Mouse (Mus musculus) layer of hippocampus, adult 2 months (tissue): Measurements from ENCODE around the gene Tmco4. TPM values are rescaled to one million over a fixed set of nuclear protein-coding genes. Genes with fewer than 3 reads are reported as not detected.

Source experiments
- DNase-seq, 2 experiments: peaks; one replicate each; pipeline ENCODE4 v3.0.0; 2022; ENCODE audit warnings: low spot score in 2 of 2
- H3K27ac ChIP-seq: fragments of 200-600 bp; 2 replicates; pipeline ENCODE4 v1.8.1; 2022
- H3K4me3 ChIP-seq: fragments of 200-600 bp; 2 replicates; pipeline ENCODE4 v1.8.1; 2022; ENCODE audit warnings: mild to moderate bottlenecking
- CTCF ChIP-seq: fragments of 200-600 bp; conservative IDR thresholded peaks from 2 replicates; pipeline ENCODE4 v1.8.1; 2022; ENCODE audit warnings: antibody characterized with exemption, mild to moderate bottlenecking, moderate library complexity
- total RNA-seq, 2 experiments: library from RNA; stranded (reverse); gene quantifications; 2 replicates each; pipeline ENCODE4 v1.2.3; 2021

Gene Tmco4
- total RNA-seq, 2 experiments from 2014 or later, result 1.6 to 4.2 TPM

- no peak for TF ChIP-seq CTCF
- Histone ChIP-seq H3K4me3 (no peak overlapping the region), H3K27ac (no peak overlapping the region)
- no peak for DNase-seq
Observed at GRCm38 (mm10) chr4:139011201-139011702, 38.6 kb downstream of the Tmco4 start.

- no peak for TF ChIP-seq CTCF
- Histone ChIP-seq H3K4me3 (no peak overlapping the region), H3K27ac (no peak overlapping the region)
- DNase-seq, result no peak
Observed at GRCm38 (mm10) chr4:139013281-139013680, 40.6 kb downstream of the Tmco4 start.

- Histone ChIP-seq H3K4me3 (no peak overlapping the region), H3K27ac (no peak overlapping the region)
- TF ChIP-seq CTCF, result peak; percentile 55
- no peak for DNase-seq
Observed at GRCm38 (mm10) chr4:139014793-139015192, 42.1 kb downstream of the Tmco4 start.

GRCm38 (mm10) chr4:139018388-139018787 is 45.7 kb downstream of the Tmco4 start:
- no peak for DNase-seq
- Histone ChIP-seq H3K4me3 (no peak overlapping the region), H3K27ac (no peak overlapping the region)
- TF ChIP-seq CTCF, result no peak

- no peak for TF ChIP-seq CTCF
- DNase-seq, result no peak
- peak overlapping the region; percentile 18; the same call in 1 of the 2 replicates for H3K27ac ChIP-seq
- no peak overlapping the region for H3K4me3 ChIP-seq
Observed at GRCm38 (mm10) chr4:139018976-139019375, 46.3 kb downstream of the Tmco4 start.

- DNase-seq, result no peak
- no peak overlapping the region for H3K4me3 ChIP-seq
- no peak for TF ChIP-seq CTCF
- no peak overlapping the region for H3K27ac ChIP-seq
Observed at GRCm38 (mm10) chr4:139019413-139019812, 46.7 kb downstream of the Tmco4 start.

- no peak for DNase-seq
- TF ChIP-seq CTCF, result no peak
- Histone ChIP-seq H3K27ac (no peak overlapping the region), H3K4me3 (no peak overlapping the region)
Observed at GRCm38 (mm10) chr4:139020385-139020784, 47.7 kb downstream of the Tmco4 start.

- peak; percentile 45 to 81 for DNase-seq
- Histone ChIP-seq H3K4me3 (no peak overlapping the region), H3K27ac (peak overlapping the region; percentile 79)
- no peak for TF ChIP-seq CTCF
Observed at GRCm38 (mm10) chr4:139024379-139024778, 51.7 kb downstream of the Tmco4 start.

- DNase-seq, result no peak
- H3K4me3 ChIP-seq, result no peak overlapping the region
- H3K27ac ChIP-seq, result no peak overlapping the region
- no peak for TF ChIP-seq CTCF
Observed at GRCm38 (mm10) chr4:139030675-139031074, 58.0 kb downstream of the Tmco4 start.

GRCm38 (mm10) chr4:139032521-139032920 is 59.8 kb downstream of the Tmco4 start:
- DNase-seq, result no peak
- H3K27ac ChIP-seq, result no peak overlapping the region
- H3K4me3 ChIP-seq, result no peak overlapping the region
- TF ChIP-seq CTCF, result no peak

GRCm38 (mm10) chr4:139033263-139034009 is 60.7 kb downstream of the Tmco4 start:
- no peak overlapping the region for H3K4me3 ChIP-seq
- TF ChIP-seq CTCF, result no peak
- no peak for DNase-seq
- peak overlapping the region; percentile 65 for H3K27ac ChIP-seq

GRCm38 (mm10) chr4:139034010-139034367 is 61.3 kb downstream of the Tmco4 start:
- no peak overlapping the region for H3K4me3 ChIP-seq
- TF ChIP-seq CTCF, result no peak
- DNase-seq, result no peak
- peak overlapping the region; percentile 65 for H3K27ac ChIP-seq

- peak overlapping the region; percentile 19; the same call in 1 of the 2 replicates for H3K27ac ChIP-seq
- TF ChIP-seq CTCF, result peak; percentile 25
Observed at GRCm38 (mm10) chr4:139034540-139034939, 61.9 kb downstream of the Tmco4 start.

GRCm38 (mm10) chr4:139034942-139035341 is 62.3 kb downstream of the Tmco4 start:
- H3K4me3 ChIP-seq, result no peak overlapping the region
- peak overlapping the region; percentile 19; the same call in 1 of the 2 replicates for H3K27ac ChIP-seq
- DNase-seq, result no peak
- TF ChIP-seq CTCF, result no peak

More at GRCm38 (mm10) chr4:139034540-139034939, 61.9 kb downstream of the Tmco4 start:
- no peak for DNase-seq
- no peak overlapping the region for H3K4me3 ChIP-seq
